Mouse (Mus musculus): ENCODE measurements around the gene 1810062G17Rik.

- TF ChIP-seq TAL1 (IDR thresholded peaks at IDR 0.05; ENCODE audit: low read length) (no peak), USF2 (IDR thresholded peaks at IDR 0.05; ENCODE audit: borderline replicate concordance in 1 of 2, insufficient read depth in 1 of 2, low read depth in 1 of 2, low read length in 2 of 2) (no peak), ZNF384 (IDR thresholded peaks at IDR 0.05; ENCODE audit: low read depth, low read length) (no peak), MYC (IDR thresholded peaks at IDR 0.05; ENCODE audit: low read depth, low read length) (no peak), POLR2A (IDR thresholded peaks at IDR 0.05; ENCODE audit: control insufficient read depth in 1 of 2, insufficient read depth in 1 of 2, low read depth in 1 of 2, low read length in 2 of 2, poor library complexity in 1 of 2) (no peak), CTCF (IDR thresholded peaks at IDR 0.05 in 2 of 3, conservative IDR thresholded peaks at IDR 0.05 in 1 of 3; ENCODE audit: control insufficient read depth in 1 of 3, insufficient read depth in 1 of 3, low read depth in 2 of 3, low read length in 3 of 3, poor library complexity in 1 of 3, severe bottlenecking in 1 of 3) (no peak), ZC3H11A (IDR thresholded peaks at IDR 0.05; ENCODE audit: low read depth, low read length) (no peak)
These were observed 23.7 kb downstream of the 1810062G17Rik start for GRCm38 (mm10) chr3:36499418-36499817.

Measured in MEL (cell line).